Comparison of ENCODE assay signal across 19 mouse cellular contexts in the genomic region with DNA sequence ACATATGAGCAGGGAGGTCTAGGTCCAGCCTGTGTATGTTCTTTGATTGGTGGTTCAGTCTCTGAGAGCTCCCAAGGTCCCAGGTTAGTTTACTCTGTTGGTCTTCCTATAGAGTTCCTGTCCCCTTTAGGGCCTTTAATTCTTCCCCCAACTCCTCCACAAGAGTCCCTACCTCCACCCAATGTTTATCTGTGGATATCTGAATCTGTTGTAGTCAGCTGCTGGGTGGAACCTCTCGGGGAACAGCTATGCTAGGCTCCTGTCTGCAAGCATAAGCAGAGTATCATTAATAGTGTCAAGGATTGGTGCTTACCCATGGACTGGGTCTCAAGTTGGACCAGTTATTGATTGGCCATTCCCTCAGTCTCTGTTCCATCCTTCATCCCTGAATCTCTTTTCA.
"Had no signal": no experiment of that assay in that cellular context is flagged by ENCODE, and none has a peak within 500 bp of the region (broad histone marks: within the 10 kb centered on the region; RNA-seq: fewer than 3 reads in every experiment).

No protein-coding gene starts in this region.

- DNase-seq: lung, adult 18-20 months; lung, embryonic 14.5 days; lung, postnatal 10 days; lung, postnatal 4 days; midbrain, embryonic 14.5 days; retina, postnatal 1 day; right cerebral cortex, adult 18-20 months; right cerebral cortex, postnatal 25 days; thymus, adult 2 months; thymus, postnatal 25 days; thymus, postnatal 4 days had no signal

- H3K27me3 ChIP-seq: neural tube, embryonic 13.5 days; neural tube, embryonic 15.5 days; stomach, embryonic 15.5 days had no signal

- H3K27ac ChIP-seq: midbrain, embryonic 10.5 days; midbrain, embryonic 12.5 days; neural tube, embryonic 13.5 days; neural tube, embryonic 15.5 days; stomach, embryonic 15.5 days; stomach, postnatal 0 days had no signal

- H3K9ac ChIP-seq: lung, embryonic 14.5 days; midbrain, embryonic 12.5 days; neural tube, embryonic 13.5 days; neural tube, embryonic 15.5 days; stomach, embryonic 15.5 days had no signal

- H3K4me1 ChIP-seq: midbrain, embryonic 10.5 days; midbrain, embryonic 12.5 days; neural tube, embryonic 13.5 days; neural tube, embryonic 15.5 days; stomach, embryonic 15.5 days had no signal

- H3K4me2 ChIP-seq: lung, embryonic 14.5 days; midbrain, embryonic 12.5 days; neural tube, embryonic 13.5 days; neural tube, embryonic 15.5 days; stomach, embryonic 15.5 days had no signal

- H3K36me3 ChIP-seq: midbrain, embryonic 10.5 days; midbrain, embryonic 12.5 days; neural tube, embryonic 13.5 days; stomach, embryonic 15.5 days had no signal

- ATAC-seq: midbrain, embryonic 16.5 days had no signal

- H3K9me3 ChIP-seq: midbrain, embryonic 10.5 days; midbrain, embryonic 12.5 days; neural tube, embryonic 13.5 days; neural tube, embryonic 15.5 days; stomach, embryonic 15.5 days had no signal

- H3K4me3 ChIP-seq: midbrain, embryonic 10.5 days; midbrain, embryonic 12.5 days; myocyte; neural tube, embryonic 13.5 days; neural tube, embryonic 15.5 days; stomach, embryonic 15.5 days had no signal
